Mouse (Mus musculus): ENCODE measurements at regions not wholly inside any gene's neighbourhood (a gene's known extent, or its start where the extent isn't known, plus 50 kb on each side); places are given as distances from the start of the nearest gene placed in this dataset.

DNA sequence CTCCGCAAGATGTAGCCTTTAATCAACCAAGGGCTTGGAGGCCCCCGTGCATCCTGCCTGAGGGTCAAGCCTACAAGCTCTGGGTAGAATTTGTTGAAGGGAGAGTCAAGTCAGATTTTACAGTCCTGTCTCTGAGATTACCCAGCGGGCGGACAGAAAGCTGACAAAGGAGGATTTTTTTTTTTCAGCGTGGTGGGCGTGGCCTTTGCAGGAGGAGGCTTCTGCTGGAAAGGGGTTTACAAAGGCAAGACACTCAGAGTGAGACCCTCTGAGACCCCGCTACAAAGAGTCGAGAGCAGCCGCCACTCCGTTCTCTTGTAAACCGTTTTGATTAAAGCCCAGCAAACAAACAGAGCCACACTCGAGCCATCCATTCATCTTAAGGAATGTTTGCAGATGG, 92.1 kb upstream of the Dynlrb2 start:
- Histone ChIP-seq H3K36me3 (ENCODE audit: control insufficient read depth, insufficient read depth, low read length) (no peaks in the 10 kb centered on the region), H3K9ac (ENCODE audit: low read length) (no peak overlapping the region), H3K4me3 (ENCODE audit: low read depth, low read length) (0 out of 2 replicates have a peak overlapping the region, but pooled peaks have one; percentile 9), H3K9me3 (ENCODE audit: control insufficient read depth, low read length) (no peaks in the 10 kb centered on the region), H3K4me1 (replicated peaks; ENCODE audit: control insufficient read depth, insufficient read depth, low read length) (0 out of 2 replicates have a peak, but pooled peaks cover 4% of the 10 kb centered on the region), H3K27ac (ENCODE audit: low read depth) (no peak overlapping the region), H3K4me2 (ENCODE audit: low read length) (peak overlapping the region; percentile 21), H3K27me3 (replicated peaks; ENCODE audit: control insufficient read depth, insufficient read depth, low read length) (no peaks in the 10 kb centered on the region)
- 13% methylated on average over 12 of the region's 12 CpGs for whole genome bisulfite sequencing
- ATAC-seq (replicated peaks; ENCODE audit: low FRiP score, low TSS enrichment, low read depth) (no peak), DNase-seq (ENCODE audit: low spot score) (peak; percentile 61)

- no peak overlapping the region for H3K4me3 ChIP-seq (ENCODE audit: low read depth, low read length)
- no peaks in the 10 kb centered on the region for H3K36me3 ChIP-seq (ENCODE audit: control insufficient read depth, insufficient read depth, low read length)
- H3K27ac ChIP-seq (ENCODE audit: low read depth), result no peak overlapping the region
- H3K9me3 ChIP-seq (ENCODE audit: control insufficient read depth, low read length), result no peaks in the 10 kb centered on the region
- no peak for ATAC-seq (replicated peaks; ENCODE audit: low FRiP score, low TSS enrichment, low read depth)
- H3K4me1 ChIP-seq (replicated peaks; ENCODE audit: control insufficient read depth, insufficient read depth, low read length), result 0 out of 2 replicates have a peak, but pooled peaks cover 4% of the 10 kb centered on the region
- 80% methylated on average over 5 of the region's 5 CpGs for WGBS
- no peaks in the 10 kb centered on the region for H3K27me3 ChIP-seq (replicated peaks; ENCODE audit: control insufficient read depth, insufficient read depth, low read length)
- no peak overlapping the region for H3K9ac ChIP-seq (ENCODE audit: low read length)
- no peak overlapping the region for H3K4me2 ChIP-seq (ENCODE audit: low read length)
- DNase-seq (ENCODE audit: low spot score), result no peak
Measured at GRCm38 (mm10) chr8:116410041-116410440, 94.7 kb upstream of the Dynlrb2 start.

DNA sequence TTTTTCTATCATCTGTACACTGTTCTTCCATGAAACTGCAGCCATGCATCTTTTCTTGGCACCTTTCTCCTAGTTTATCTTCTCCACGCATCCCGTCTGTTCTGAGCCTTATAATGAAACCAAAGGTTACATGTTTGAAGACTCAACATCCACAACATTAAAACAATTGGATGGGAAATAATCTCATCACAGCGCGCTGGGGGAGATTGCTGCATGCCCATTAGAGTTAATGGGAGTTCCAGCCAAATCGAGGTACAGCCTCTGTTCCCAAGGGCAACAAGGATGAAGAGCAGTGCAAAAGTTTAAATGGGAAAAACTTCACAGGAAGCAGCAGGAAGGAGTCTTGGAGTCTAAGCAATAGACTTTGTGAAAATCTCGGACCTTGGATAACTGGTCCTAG, 95.8 kb upstream of the Dynlrb2 start:
- 90% methylated on average over 6 of the region's 6 CpGs for WGBS
- H3K4me3 ChIP-seq (ENCODE audit: low read depth, low read length), result no peak overlapping the region

DNA sequence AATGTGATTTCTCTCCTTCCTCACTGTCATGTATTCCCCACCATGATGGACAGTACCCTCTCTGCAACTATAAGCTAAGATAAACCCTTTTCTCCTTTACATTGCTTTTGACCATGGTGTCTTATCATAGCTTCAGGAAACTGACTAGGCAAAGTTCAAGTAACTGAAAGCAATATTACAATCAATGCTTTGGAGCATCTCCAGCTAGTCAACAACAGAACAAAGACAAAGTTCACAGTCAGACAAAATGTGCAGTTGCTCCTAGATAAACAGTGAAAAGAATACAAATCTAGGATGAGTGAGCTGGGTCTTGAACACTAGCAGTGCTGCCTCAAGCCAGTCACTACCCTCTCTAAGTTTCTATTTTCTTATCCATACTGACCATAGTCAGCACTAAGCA, 100.2 kb upstream of the Dynlrb2 start:
- no peak for ATAC-seq (replicated peaks; ENCODE audit: low FRiP score, low TSS enrichment, low read depth)
- H3K4me3 ChIP-seq (ENCODE audit: low read depth, low read length), result no peak overlapping the region
- no peaks in the 10 kb centered on the region for H3K4me1 ChIP-seq (replicated peaks; ENCODE audit: control insufficient read depth, insufficient read depth, low read length)
- H3K27ac ChIP-seq (ENCODE audit: low read depth), result no peak overlapping the region
- no peak for DNase-seq (ENCODE audit: low spot score)
- no peak overlapping the region for H3K9ac ChIP-seq (ENCODE audit: low read length)
- H3K36me3 ChIP-seq (ENCODE audit: control insufficient read depth, insufficient read depth, low read length), result no peaks in the 10 kb centered on the region
- H3K4me2 ChIP-seq (ENCODE audit: low read length), result no peak overlapping the region
- H3K27me3 ChIP-seq (replicated peaks; ENCODE audit: control insufficient read depth, insufficient read depth, low read length), result no peaks in the 10 kb centered on the region
- H3K9me3 ChIP-seq (ENCODE audit: control insufficient read depth, low read length), result no peaks in the 10 kb centered on the region

More for the DNA sequence above, 95.8 kb upstream of the Dynlrb2 start:
- no peak overlapping the region for H3K27ac ChIP-seq (ENCODE audit: low read depth)
- H3K27me3 ChIP-seq (replicated peaks; ENCODE audit: control insufficient read depth, insufficient read depth, low read length), result no peaks in the 10 kb centered on the region
- no peaks in the 10 kb centered on the region for H3K9me3 ChIP-seq (ENCODE audit: control insufficient read depth, low read length)
- H3K36me3 ChIP-seq (ENCODE audit: control insufficient read depth, insufficient read depth, low read length), result no peaks in the 10 kb centered on the region
- H3K4me1 ChIP-seq (replicated peaks; ENCODE audit: control insufficient read depth, insufficient read depth, low read length), result 0 out of 2 replicates have a peak, but pooled peaks cover 4% of the 10 kb centered on the region
- H3K9ac ChIP-seq (ENCODE audit: low read length), result no peak overlapping the region
- no peak for ATAC-seq (replicated peaks; ENCODE audit: low FRiP score, low TSS enrichment, low read depth)
- DNase-seq (ENCODE audit: low spot score), result no peak
- H3K4me2 ChIP-seq (ENCODE audit: low read length), result no peak overlapping the region

DNA sequence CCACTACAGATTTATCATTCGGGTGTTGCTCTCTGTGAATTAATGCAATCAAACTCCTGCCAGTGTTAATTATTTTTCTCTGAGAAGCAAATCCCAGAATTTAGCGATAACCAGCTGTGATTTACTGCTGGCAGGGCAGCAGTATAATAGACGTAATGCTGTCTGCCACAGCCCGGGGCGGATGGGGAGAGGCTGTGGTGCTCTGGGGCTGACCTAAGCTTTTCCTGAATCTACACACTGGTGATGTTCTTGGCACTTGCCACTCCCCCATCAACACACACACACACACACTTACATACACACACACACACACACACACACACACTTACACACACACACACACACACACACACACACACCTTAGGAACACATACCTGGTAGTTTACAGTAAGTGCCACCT, 101.4 kb upstream of the Dynlrb2 start:
- no peak for ATAC-seq (replicated peaks; ENCODE audit: low FRiP score, low TSS enrichment, low read depth)
- no peak overlapping the region for H3K9ac ChIP-seq (ENCODE audit: low read length)
- WGBS, result 64% methylated on average over 5 of the region's 5 CpGs

DNA sequence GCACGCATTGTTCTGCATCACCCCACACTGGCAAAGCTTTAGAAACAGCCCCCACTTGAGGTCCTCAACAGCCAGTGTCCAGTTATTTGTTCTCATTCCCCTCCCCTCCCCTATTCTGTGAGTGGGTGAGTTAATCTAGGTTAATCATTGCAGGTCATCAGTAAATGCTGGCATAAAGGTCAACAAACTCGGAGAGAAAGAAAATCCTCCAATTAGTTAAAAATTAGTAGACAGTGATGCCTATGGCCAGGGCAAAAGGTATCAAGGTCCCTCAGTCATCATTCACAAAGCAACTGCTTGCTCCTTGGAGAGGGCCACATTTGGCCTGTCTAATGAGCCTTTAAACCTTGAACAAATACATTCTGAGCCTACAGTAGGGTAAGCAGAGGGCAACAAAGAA, 105.3 kb upstream of the Dynlrb2 start:
- no peak overlapping the region for H3K4me3 ChIP-seq (ENCODE audit: low read depth, low read length)
- DNase-seq (ENCODE audit: low spot score) (no peak), ATAC-seq (replicated peaks; ENCODE audit: low FRiP score, low TSS enrichment, low read depth) (no peak)
- H3K9ac ChIP-seq (ENCODE audit: low read length), result no peak overlapping the region
- no peak overlapping the region for H3K27ac ChIP-seq (ENCODE audit: low read depth)
- no peaks in the 10 kb centered on the region for H3K4me1 ChIP-seq (replicated peaks; ENCODE audit: control insufficient read depth, insufficient read depth, low read length)
- no peaks in the 10 kb centered on the region for H3K27me3 ChIP-seq (replicated peaks; ENCODE audit: control insufficient read depth, insufficient read depth, low read length)
- no peaks in the 10 kb centered on the region for H3K36me3 ChIP-seq (ENCODE audit: control insufficient read depth, insufficient read depth, low read length)
- 0 out of 2 replicates have a peak, but pooled peaks cover 3% of the 10 kb centered on the region for H3K9me3 ChIP-seq (ENCODE audit: control insufficient read depth, low read length)
- no peak overlapping the region for H3K4me2 ChIP-seq (ENCODE audit: low read length)
- 72% methylated on average over 2 of the region's 2 CpGs for whole genome bisulfite sequencing

More for the DNA sequence above, 101.4 kb upstream of the Dynlrb2 start:
- Histone ChIP-seq H3K36me3 (ENCODE audit: control insufficient read depth, insufficient read depth, low read length) (no peaks in the 10 kb centered on the region), H3K27me3 (replicated peaks; ENCODE audit: control insufficient read depth, insufficient read depth, low read length) (no peaks in the 10 kb centered on the region), H3K4me2 (ENCODE audit: low read length) (no peak overlapping the region), H3K27ac (ENCODE audit: low read depth) (no peak overlapping the region), H3K4me1 (replicated peaks; ENCODE audit: control insufficient read depth, insufficient read depth, low read length) (no peaks in the 10 kb centered on the region), H3K4me3 (ENCODE audit: low read depth, low read length) (no peak overlapping the region), H3K9me3 (ENCODE audit: control insufficient read depth, low read length) (no peaks in the 10 kb centered on the region)
- no peak for DNase-seq (ENCODE audit: low spot score)

DNA sequence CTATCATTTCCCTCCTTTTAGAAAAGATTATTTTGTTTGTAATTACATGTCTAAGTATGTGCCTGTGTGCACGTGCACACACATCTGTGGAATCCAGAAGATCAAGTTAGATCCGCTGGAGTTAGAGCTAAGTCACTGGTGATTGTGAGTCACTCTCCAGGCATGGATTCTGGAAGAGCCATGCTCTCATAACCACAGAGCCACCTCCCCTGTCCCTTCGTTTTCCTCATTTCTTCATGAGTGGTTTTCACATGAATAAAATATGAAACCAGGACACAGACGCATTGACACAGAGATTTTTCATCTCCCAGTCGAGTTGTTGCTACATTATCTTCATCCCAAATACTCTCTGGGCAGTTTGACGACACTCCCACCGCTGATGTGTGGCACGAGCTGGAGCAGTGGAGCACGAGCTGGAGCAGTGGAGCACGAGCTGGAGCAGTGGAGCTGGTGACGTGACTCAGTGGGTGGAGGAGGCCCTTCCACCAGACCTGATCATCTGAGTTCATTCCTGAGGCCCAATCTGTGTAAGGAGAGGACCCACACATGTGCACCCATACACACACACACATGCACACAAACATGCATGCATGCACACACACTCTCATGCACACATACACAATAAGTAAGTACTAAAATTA, 106.1 kb upstream of the Dynlrb2 start:
- DNase-seq (ENCODE audit: low spot score) (no peak), ATAC-seq (replicated peaks; ENCODE audit: low FRiP score, low TSS enrichment, low read depth) (no peak)
- Histone ChIP-seq H3K36me3 (ENCODE audit: control insufficient read depth, insufficient read depth, low read length) (no peaks in the 10 kb centered on the region), H3K4me2 (ENCODE audit: low read length) (no peak overlapping the region), H3K27me3 (replicated peaks; ENCODE audit: control insufficient read depth, insufficient read depth, low read length) (no peaks in the 10 kb centered on the region), H3K9me3 (ENCODE audit: control insufficient read depth, low read length) (0 out of 2 replicates have a peak, but pooled peaks cover 3% of the 10 kb centered on the region), H3K9ac (ENCODE audit: low read length) (no peak overlapping the region), H3K4me1 (replicated peaks; ENCODE audit: control insufficient read depth, insufficient read depth, low read length) (no peaks in the 10 kb centered on the region), H3K27ac (ENCODE audit: low read depth) (no peak overlapping the region), H3K4me3 (ENCODE audit: low read depth, low read length) (no peak overlapping the region)
- 75% methylated on average over 11 of the region's 11 CpGs for WGBS

DNA sequence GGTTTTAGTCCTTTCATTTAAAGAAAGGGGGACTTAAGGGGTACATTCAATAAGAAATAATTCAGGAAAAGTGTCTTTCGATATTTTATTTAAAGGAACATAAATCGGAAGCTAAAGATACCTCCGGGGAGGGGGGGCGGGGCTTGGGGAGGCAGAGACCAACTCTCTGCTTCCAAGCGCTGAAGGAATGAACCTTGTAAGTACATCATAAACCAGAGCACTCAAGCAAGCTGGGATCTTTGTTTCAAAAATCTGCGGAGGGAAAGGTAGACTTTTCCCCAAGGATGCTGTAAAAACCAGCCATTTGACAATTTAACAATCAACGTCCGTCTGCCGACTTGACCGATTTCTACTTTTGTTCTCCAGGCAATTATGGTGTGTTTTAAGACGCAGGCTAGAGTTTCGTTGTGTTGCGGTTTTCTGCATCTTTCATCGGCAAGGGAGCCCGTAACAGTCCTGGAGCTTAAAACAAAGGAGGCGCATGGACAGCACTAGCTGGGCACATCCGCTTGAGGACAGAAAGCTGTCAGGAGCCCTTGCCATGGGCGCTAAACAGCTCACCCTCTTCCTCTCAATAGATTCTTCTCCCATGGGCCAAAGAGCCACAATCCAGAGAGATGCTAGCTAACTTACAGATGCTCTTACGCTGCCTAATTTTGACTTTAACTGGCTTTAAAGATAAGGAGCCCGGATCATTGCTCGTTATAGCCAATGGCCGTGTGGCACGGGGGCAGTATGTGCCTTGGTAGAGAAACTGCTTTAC, 119.4 kb upstream of the Dynlrb2 start:
- Histone ChIP-seq H3K36me3 (ENCODE audit: control insufficient read depth, insufficient read depth, low read length) (no peaks in the 10 kb centered on the region), H3K4me2 (ENCODE audit: low read length) (no peak overlapping the region), H3K4me3 (ENCODE audit: low read depth, low read length) (no peak overlapping the region), H3K9ac (ENCODE audit: low read length) (no peak overlapping the region), H3K9me3 (ENCODE audit: control insufficient read depth, low read length) (no peaks in the 10 kb centered on the region), H3K4me1 (replicated peaks; ENCODE audit: control insufficient read depth, insufficient read depth, low read length) (peaks cover 4% of the 10 kb centered on the region; the same call in 1 of the 2 replicates), H3K27ac (ENCODE audit: low read depth) (no peak overlapping the region), H3K27me3 (replicated peaks; ENCODE audit: control insufficient read depth, insufficient read depth, low read length) (no peaks in the 10 kb centered on the region)
- WGBS, result 93% methylated on average over 23 of the region's 23 CpGs
- no peak for ATAC-seq (replicated peaks; ENCODE audit: low FRiP score, low TSS enrichment, low read depth)
- no peak for DNase-seq (ENCODE audit: low spot score)
